Mouse (Mus musculus) monocyte, adult 2 months (primary cell): ENCODE data around the gene Cpz.

Source experiments
- DNase-seq, 2 experiments: peaks; one replicate each; pipeline ENCODE4 v3.0.0; 2022; ENCODE audit warnings: low spot score in 2 of 2, low read depth in 1 of 2

The Cpz gene

DNA sequence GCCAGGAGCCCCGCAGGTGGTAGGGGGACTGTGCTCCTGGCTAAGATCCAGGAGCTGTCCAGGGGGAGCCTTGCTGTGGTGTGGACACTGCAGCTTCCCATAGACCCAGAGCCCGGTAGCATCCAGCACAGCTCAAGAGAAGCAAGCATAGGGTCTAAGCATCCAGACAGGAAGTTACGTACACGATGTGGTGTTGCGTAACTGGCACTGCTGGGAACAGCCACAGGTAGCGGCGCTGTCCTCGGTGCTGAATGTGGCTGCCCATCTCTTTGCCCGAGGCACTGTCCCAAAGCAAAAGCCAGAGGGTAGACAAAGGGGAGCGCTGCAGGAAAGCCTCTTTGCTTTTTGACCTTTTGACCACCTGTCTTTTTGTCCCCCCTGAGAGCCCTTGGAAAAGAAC is 6.1 kb upstream of the Cpz start:
- DNase-seq, result no peak

DNA sequence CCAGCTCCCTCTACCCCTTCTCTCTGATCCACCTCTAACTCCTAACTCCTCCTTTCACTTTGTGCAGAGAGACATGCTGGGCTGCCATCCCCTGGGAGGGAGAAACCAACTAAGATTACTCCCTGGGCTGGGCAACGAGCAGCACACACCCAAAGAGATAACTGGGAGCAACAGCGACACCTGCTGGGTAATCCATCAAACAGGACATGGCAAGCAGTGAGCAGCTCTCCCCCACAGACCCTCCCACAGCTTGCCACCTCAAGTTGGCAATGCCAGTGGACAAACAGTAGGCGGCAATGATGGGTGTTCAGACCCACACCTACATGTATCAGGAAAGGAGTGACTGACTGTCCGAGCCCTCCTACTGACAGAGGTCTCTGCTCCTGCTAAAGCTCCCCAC is 4.9 kb upstream of the Cpz start:
- DNase-seq, result no peak

DNA sequence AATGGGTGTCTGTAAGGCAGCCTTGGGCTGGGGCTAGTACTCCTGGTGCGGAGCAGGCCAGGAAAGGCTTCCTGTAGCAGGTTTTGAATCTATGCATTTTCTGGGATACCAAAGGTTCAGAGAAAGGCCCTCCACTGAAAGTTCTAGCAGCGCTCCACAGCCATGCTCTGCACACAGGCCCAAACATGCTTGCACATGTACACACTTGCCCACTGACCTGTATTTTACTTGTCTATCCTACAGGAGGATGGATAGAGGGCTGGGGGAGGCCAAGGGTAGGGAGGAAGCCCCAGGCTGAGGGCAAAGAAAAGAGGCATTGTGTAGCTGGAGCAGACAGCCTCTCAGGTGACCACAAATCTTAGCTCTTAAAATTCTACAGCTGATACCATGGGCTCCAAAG is 1.1 kb downstream of the Cpz start:
- no peak for DNase-seq

DNA sequence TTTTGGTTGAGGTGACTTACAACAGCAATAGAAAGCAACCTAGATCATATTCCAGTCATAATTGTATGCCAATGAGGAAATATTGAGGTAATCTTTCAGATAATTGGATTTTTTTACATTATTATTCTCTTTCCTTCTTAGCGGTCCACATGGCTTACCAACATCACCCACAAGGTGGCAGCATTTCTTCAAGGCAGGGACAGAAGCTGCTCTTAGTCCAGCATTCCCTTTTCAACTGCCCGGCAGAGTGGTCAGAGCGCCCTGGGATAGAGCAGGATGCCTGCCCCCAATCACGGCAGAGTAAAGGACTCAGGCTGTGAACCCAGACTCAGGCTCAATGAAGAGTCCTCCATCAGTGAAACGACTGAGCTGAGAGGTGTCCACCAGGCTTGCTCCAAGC is 1.8 kb downstream of the Cpz start:
- DNase-seq, result no peak

DNA sequence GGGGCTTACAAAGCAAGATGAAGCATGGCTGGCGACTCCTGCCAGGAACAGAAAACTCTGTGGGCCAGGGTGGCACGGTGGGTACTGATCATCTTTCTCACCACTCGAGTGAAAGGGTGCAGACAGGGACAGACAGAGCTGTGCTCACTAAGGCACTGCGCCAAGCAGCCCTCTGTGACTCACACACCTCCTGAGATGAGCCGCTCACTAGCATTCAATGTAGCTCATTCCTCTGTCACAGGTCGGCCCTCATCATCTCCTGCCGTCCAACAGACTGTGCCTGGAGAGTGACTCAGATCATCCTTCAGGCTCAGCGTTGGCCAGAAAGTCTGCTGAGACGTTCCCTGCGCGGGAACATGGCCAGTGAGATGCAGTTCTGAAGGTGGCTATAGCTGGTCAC is 8.7 kb downstream of the Cpz start:
- no peak for DNase-seq

DNA sequence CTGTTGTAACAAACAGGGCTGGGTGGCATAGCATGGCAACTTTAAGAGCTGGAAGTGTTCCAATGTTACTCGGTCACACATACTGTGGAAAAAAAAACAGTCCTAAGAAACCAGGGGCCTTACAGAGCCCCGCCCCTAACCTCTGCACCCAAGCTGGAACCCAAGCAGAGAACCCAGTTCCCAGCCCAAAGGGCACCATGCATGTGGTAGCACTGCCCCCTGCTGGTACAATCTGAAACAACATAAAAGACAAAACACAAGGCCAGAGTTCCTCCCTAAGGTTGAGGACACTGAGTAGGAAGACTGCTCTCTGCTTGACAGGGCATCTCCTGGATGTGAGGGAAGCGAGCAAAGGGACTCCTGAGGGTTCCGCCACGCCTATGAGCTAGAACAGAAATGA is 14.9 kb downstream of the Cpz start:
- DNase-seq, result no peak

DNA sequence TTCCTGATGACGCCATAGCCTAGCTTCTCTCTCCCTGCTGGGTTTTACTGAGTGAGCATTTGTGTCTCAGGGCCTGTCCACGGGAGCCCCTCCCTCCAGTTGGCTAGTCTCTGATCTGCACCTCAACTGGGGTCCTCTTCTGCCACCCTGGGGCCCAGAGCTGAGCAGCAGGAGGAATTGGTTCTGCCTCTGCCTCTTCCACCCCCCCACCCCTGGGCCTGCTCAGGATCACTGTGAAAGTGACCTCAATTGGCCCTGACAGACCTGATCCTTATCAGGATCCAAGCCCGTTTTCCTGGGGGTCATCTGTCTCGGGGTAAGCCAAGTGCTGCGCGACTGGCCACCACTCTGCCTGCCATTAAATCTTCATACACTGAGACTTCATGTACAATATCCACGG is 20.5 kb downstream of the Cpz start:
- no peak for DNase-seq

DNA sequence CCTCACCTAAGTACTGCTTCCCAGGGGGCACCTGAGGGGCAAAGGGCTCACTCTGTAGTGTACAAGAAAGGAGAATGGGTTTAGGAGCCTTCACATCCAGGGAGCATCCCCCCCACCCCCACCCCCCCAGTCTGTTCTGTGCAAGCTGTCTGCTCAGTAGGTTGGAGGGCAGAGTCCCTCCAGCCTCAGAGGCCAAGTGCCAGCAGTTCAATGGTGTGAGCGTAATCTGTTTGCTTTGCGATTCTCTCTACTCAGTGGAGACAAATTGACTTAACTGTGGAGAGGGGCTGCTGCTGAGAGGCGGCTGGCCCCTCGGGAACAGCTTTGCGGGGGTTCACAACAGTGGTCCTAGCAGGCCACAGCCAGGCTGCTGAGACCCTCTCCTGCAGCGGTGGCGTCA is 28.2 kb downstream of the Cpz start:
- DNase-seq, result no peak

DNA sequence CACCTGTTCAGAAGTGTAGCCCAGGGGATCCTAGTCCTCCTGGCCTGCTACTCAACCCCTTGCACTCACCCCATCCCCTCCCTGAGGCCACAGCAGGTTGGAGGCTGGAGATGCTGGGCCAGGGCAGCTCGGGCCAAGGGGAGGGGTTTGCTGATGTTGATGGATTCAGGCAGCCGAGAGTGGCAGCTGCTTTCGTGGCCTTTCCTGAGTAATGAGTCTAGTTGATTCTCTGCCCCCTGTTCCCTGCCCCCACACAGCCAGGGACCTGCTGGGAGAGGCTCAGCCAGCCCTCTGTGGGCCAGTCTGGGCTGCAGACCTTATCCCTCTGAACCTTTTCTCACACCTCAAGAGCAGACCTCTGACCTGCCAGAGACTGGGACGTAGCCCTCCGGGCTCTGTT is 29.5 kb downstream of the Cpz start:
- DNase-seq, result no peak

DNA sequence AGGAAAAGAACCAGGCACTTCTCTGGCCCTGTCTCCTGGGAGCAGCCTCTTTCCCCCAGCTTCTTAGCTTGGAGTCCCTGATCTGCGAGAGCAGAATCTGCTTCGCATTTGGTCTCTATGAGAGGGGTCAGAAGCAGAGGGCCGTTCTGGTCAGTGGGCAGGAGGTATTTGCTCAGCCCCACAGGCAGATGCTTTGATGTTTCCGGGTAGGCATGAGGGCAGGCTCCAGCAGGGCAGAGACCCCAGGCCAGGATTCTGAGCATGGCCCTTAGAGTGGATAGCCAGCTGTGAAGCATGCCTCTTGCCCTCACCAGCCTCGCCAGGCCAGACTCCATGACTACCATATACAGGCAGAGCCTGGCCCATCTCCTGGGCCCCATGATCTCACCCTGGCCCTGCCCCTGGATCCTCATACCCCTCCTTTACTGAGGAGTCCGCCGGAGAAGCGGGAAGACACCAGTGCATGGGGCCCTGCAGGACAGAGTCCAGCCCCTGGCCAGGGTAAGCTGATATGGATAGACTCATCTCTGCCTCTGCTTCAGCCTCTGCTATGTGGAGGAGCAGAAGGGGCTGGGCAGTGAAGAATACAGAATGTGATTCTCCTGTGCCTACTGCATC is 30.6 kb downstream of the Cpz start:
- DNase-seq, result no peak

DNA sequence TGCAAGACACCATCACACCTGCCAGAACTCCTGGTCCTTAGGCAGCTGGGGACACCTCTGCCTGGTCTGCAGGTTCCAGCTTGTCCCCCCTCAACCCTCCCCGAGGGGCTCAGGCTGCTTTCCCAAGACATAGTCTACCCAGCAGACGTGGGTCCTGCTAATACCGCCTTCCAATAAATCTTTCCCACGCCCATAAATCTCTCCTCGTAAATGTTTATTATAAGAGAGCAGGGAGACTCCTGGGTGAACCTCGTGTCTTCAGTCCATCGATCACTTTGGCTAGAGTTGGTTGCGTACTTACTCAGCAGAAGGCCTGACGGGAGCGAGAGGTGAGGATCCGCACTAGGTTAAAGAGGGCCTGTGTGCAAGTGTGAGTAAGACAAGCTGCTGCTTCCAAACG is 31.7 kb downstream of the Cpz start:
- no peak for DNase-seq

DNA sequence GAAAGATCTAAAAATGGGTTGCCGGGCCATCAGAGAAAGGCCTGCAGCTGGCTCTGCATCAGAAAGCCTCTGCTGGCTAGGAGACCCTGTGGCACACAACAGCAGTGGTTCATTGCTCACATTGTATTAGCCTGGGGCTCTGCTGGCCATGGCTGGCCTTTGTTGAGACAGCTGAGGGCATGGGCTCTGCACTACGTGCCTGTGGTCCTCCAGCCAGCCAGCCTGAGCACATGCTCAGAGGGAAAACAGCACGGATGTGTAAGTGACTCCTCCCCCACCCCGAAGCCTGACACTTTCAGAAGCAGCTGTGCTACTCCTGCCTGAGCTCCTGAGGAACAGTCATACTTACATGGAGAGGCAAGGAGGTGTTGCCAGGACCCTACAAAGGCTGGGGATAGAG is 46.0 kb downstream of the Cpz start:
- no peak for DNase-seq

DNA sequence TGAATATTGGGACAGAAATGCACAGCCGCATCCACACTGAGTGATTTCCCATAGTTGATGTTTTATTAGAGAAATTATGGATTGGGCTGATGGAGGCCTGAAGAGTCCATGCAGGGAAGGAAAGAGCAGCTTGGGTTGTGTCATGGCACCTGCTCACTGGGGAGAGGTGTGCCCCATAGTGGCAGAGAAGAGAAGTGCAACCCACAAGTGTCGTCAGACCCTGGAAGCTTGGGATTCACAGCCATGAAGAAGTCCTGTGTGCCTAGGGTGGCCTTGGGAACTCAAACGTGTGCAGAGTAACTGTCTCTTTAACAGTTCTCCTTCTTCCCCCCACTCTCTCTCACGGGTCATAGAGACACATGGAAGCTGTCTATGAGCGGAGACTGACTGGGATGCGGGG is 50.3 kb downstream of the Cpz start:
- DNase-seq, result no peak

DNA sequence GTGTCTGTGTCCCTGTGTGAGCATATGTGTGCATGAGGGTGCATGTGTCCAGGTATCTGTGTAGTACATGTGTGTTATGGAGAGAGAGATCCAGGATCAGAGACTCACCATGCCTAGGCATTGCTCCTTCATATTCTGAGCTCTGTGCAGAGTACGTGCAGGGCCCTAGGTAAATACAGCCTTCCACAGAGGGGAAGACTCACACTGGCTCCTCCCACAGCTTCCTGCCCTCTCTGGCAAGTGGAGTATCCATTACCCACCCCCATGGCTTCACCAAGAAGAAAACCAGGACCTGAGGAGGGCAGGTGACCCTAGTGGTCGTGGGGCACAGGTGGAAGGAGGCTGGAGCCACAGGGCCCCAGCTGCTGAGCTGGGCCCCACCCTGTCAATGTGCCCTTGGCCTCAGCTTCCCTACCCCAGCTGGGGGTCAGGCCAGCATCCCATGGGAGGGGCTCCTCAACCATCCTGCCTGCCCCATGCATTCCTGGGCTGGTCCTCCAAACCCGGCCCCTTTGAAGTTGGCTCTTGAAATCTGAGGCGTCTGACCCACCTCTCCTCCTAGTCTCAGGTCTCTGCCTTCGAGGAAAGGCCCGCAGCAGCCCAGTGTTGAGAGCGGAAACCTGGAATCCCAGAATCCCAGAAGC is 54.5 kb downstream of the Cpz start:
- DNase-seq, result no peak

DNA sequence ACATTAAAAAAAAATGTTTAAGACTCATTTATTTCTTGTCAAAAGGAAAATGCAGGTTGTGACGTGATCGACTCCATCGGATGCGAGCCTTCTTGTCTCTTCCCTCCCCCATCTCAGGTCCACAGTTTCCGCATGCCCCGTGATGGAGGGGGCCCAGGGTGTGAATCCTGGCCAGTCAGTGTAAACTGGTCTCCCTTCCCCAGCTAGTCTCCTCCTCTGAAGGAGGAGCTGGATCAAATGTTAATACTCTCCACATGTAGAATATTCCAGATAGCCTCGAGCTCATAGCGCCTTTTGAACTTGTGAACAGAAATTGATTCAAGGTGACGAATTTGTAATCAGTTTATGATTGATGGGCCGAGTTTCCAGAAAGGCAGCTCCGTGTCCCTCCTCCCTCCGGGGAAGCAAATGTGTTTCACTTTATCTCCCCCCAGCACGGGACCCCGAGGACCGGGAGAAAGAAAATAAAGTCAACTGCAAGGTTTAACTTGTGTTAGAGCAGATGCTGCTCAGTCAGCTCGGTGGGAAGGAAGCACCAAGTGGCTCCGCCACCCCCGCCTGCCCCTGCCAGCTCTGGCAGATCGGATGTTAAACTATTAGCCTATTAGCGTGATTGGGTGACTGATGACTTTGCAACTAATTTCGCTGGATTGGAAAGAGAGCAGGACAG is 59.4 kb downstream of the Cpz start:
- no peak for DNase-seq

DNA sequence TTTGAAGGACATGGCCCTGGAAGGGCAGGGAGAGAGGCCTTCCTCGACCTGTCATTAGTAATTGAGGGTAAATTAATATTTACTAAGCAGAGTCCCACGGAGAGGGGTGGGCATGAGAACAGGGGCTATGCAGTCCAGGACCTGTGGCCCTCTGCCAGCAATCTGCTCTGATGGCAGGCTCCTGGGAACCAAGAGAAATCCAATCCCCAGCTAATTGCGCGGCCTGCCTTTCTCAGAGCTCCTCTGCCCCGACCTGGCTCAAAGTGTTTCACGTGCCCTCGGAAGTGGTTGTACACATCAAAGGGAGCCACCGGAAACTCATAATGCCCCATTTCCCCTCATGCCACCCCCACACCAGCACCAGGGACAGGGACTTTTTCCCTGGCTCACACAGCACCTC is 63.4 kb downstream of the Cpz start:
- DNase-seq, result no peak

DNA sequence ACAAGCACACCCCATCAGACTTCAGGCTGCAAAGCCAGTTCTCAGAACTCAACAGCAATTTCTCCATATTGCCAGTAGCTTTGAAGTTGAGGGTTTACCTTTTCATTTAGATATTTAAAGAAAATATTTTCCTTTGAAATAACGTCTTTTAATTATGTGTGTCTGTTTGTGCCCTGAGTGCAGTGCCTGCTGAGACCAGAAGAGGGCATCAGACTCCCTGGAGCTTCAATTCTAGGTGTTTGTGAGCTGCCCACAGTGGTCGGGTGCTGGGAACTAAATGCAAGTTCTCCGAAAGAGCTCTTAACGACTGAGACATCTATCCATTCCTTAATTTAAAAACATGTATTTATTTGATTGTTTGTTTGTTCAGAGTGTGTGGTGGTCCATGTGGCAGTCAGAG is 65.7 kb downstream of the Cpz start:
- no peak for DNase-seq

DNA sequence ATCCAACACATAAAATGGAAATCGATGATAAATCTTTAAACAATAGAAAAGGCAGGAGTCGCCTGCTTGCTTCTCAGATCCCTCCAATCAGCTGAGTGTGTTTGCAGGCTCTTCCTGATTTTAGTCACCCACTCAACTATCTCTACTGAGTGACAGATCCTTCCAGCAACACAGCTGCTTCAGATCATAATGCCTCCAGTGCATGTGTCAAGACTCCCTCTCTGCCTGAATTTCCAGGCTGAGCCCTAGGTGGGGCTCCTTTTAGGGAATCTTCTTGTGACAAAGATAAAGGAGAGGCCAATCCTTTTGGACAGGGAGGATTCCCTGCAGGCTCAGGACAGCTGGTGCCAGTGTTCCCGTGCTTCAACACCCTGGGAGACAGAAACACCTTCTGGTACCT is 67.2 kb downstream of the Cpz start:
- DNase-seq, result no peak

DNA sequence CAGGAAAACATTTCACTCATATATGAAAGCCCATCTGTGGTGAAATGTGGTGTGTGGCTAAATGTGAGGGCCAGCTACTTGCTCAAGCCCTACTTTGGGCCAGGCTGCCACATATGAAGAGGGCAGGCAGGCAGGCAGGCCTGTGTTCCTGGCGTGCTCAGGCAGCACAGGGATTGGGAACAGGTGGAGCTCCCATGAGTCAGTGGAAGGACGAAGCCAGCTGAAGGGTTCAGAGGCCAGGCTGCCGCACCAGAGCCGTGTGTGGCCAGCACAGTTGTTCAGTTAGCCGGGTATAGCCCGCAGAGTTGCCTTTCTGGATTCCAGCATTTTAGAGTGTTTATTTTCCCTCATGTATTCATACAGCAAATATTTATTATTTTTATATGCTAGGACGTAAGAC is 68.1 kb downstream of the Cpz start:
- DNase-seq, result no peak

DNA sequence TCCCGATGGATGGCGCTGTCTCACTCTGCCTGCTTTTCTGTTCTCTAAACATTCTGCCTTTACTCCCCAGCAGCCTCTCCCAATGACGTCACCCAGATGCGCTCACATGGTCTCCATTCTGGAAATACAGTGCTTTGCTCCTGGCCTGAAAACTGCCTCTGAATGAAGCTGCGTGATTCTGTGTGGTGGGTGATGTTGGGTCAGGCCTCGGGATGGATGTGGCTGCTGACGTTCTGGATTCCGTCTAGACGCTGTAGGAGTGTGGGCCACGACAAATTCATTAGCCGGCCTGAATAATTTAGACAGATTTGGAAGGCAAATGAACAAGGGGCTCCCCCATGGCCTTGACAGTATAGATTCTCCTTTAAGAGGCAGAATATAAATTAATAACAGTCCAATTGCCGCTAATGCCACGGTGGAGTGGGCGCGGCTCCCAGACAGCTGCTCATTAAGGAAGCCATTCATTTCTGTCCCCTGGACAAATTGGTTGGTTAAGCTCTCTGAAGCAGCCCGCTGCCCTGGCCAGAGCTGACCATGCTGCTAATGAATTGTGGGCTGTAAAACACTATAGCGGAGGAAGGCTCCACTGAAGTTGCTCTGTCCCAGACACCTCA is 71.2 kb downstream of the Cpz start:
- no peak for DNase-seq
